Mouse (Mus musculus) ES-Bruce4 (cell line): ENCODE data around the gene Cyfip1.

Source experiments
- CTCF ChIP-seq: IDR thresholded peaks from one replicate; pipeline ENCODE4 v1.8.1; 2011; ENCODE audit warnings: low read depth, low read length
- POLR2A ChIP-seq: IDR thresholded peaks from one replicate; pipeline ENCODE4 v1.8.1; 2011; ENCODE audit warnings: low read length; ENCODE audit not compliant: insufficient read depth

GRCm38 (mm10) chr7:55966866-55967460 lies 125.4 kb downstream of the Cyfip1 start:
- TF ChIP-seq CTCF, result no peak
- no peak for TF ChIP-seq POLR2A
